Mouse (Mus musculus) small intestine, adult 2 months (tissue): ENCODE measurements around the gene Rhox12. TPM values are rescaled to one million over a fixed set of nuclear protein-coding genes. Genes with fewer than 3 reads are reported as not detected.

Source experiments
- H3K27ac ChIP-seq: fragments of 200-500 bp; 2 replicates; pipeline ENCODE4 v1.5.1; 2012; ENCODE audit warnings: low read depth, low read length, control low read depth, inconsistent platforms; ENCODE audit not compliant: insufficient read depth
- H3K27me3 ChIP-seq: fragments of 200-500 bp; 2 replicates; pipeline ENCODE4 v1.6.1; 2012; ENCODE audit warnings: mild to moderate bottlenecking, moderate library complexity, low read length, inconsistent platforms; ENCODE audit not compliant: control insufficient read depth, insufficient read depth
- H3K36me3 ChIP-seq: fragments of 200-500 bp; 2 replicates; pipeline ENCODE4 v1.6.1; 2012; ENCODE audit warnings: mild to moderate bottlenecking, low read length, control low read depth, inconsistent platforms; ENCODE audit not compliant: control insufficient read depth, insufficient read depth
- H3K4me1 ChIP-seq: fragments of 200-500 bp; 2 replicates; pipeline ENCODE4 v1.6.1; 2012; ENCODE audit warnings: low read length, inconsistent platforms, mixed read lengths; ENCODE audit not compliant: control insufficient read depth, insufficient read depth, insufficient read length
- H3K4me3 ChIP-seq: fragments of 200-500 bp; 2 replicates; pipeline ENCODE4 v1.5.1; 2012; ENCODE audit warnings: low read depth, mild to moderate bottlenecking, control low read depth, inconsistent platforms, low read length, moderate library complexity
- CTCF ChIP-seq: fragments of 200-500 bp; IDR thresholded peaks from 2 replicates; pipeline ENCODE4 v1.5.1; 2012; ENCODE audit warnings: low read depth, mild to moderate bottlenecking, control low read depth, inconsistent platforms, low read length, moderate library complexity, mixed read lengths; ENCODE audit not compliant: insufficient replicate concordance, insufficient read length; ENCODE audit errors: extremely low read depth
- POLR2A ChIP-seq: fragments of 200-500 bp; IDR thresholded peaks from 2 replicates; pipeline ENCODE4 v1.6.1; 2012; ENCODE audit warnings: low read depth, mild to moderate bottlenecking, control low read depth, inconsistent platforms, low read length, moderate library complexity
- WGBS: fragments of 180-500 bp; shearing (Covaris S2); methylation state at CpG from one replicate; pipeline ENCODE4 v1.1.7; 2018; 5-methylcytosine and 5-hydroxymethylcytosine counted together
- polyA plus RNA-seq: library from polyadenylated mRNA; depleted of rRNA; stranded (reverse); fragments of >200 nt; gene quantifications from 2 replicates; pipeline ENCODE4 v1.2.3, GENCODE M21; 2012; rRNA removed

Rhox12 gene
- polyA plus RNA-seq, 1 experiment = not detected

DNA sequence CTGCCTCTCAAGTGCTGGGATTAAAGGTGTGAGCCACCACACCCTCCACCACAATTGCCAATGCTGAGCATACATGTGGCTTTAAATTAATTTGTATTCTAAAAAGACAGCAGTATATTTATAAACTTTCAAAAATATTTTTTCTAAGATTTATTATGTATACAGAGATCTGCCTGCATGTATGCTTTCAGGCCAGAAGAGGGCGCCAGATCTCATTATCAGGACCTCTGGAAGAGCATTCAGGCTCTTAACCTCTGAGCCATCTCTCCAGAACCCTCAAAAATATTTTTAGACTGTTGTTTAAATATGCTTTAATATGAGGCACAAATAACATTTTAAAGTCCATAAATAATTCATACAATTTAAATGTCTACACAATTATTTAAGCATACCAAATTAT lies 49.2 kb downstream of the Rhox12 start:
- Histone ChIP-seq H3K27ac (no peak overlapping the region), H3K27me3 (no peaks in the 10 kb centered on the region), H3K36me3 (no peaks in the 10 kb centered on the region), H3K4me1 (no peaks in the 10 kb centered on the region), H3K4me3 (no peak overlapping the region)
- 0% methylated on average over 1 of the region's 1 CpGs for WGBS
- no peak for TF ChIP-seq POLR2A
- TF ChIP-seq CTCF = no peak

Other genes with a start within 250 kb of the Rhox12 start
- gene Rhox8, start 232.0 kb downstream of the Rhox12 start, polyA plus RNA-seq = not detected in 2 replicates
- not detected in 2 replicates for gene Rhox7b, start 213.7 kb downstream of the Rhox12 start, polyA plus RNA-seq
- not detected in 2 replicates for gene Rhox9, start 209.1 kb downstream of the Rhox12 start, polyA plus RNA-seq
- not detected in 2 replicates for gene Btg1-ps1, start 92.1 kb downstream of the Rhox12 start, polyA plus RNA-seq
- gene Btg1-ps2, start 67.8 kb downstream of the Rhox12 start, polyA plus RNA-seq = not detected in 2 replicates
- not detected in 2 replicates for gene Rhox10, start 44.4 kb downstream of the Rhox12 start, polyA plus RNA-seq
- not detected in 2 replicates for gene Rhox11, start 25.8 kb downstream of the Rhox12 start, polyA plus RNA-seq
- not detected in 2 replicates for gene Rhox13, start 10.3 kb upstream of the Rhox12 start, polyA plus RNA-seq
- 0.88 and 1.4 TPM in 2 replicates for gene Zbtb33, start 78.9 kb upstream of the Rhox12 start, polyA plus RNA-seq
- 0.13 and 0.47 TPM in 2 replicates for gene Tmem255a, start 141.5 kb upstream of the Rhox12 start, polyA plus RNA-seq
- not detected in 2 replicates for gene Atp1b4, start 205.3 kb upstream of the Rhox12 start, polyA plus RNA-seq